Mouse (Mus musculus) midbrain, embryonic 16.5 days (tissue): ENCODE measurements at regions not wholly inside any gene's neighbourhood (a gene's known extent, or its start where the extent isn't known, plus 50 kb on each side); places are given as distances from the start of the nearest gene placed in this dataset.

ENCODE experiments used
- ATAC-seq: fragments of 200-750 bp; cut with Nextera tagmentation; 2 replicates; pipeline ENCODE4 v1.8.0; 2017; ENCODE audit warnings: moderate TSS enrichment
- H3K27ac ChIP-seq: fragments of 300-500 bp; sonication (generic); 2 replicates; pipeline ENCODE4 v1.5.1; 2014; ENCODE audit warnings: mild to moderate bottlenecking, low read length, mixed read lengths
- H3K27me3 ChIP-seq: fragments of 300-500 bp; sonication (generic); 2 replicates; pipeline ENCODE4 v1.6.1; 2014; ENCODE audit warnings: low read depth, low read length, mixed read lengths; ENCODE audit not compliant: control insufficient read depth, insufficient read depth
- H3K36me3 ChIP-seq: fragments of 300-500 bp; sonication (generic); 2 replicates; pipeline ENCODE4 v1.6.1; 2014; ENCODE audit warnings: mild to moderate bottlenecking, low read length, moderate library complexity, mixed read lengths; ENCODE audit not compliant: control insufficient read depth, insufficient read depth
- H3K4me1 ChIP-seq: fragments of 300-500 bp; sonication (generic); 2 replicates; pipeline ENCODE4 v1.6.1; 2014; ENCODE audit warnings: mild to moderate bottlenecking, low read length, mixed read lengths; ENCODE audit not compliant: control insufficient read depth, insufficient read depth
- H3K4me2 ChIP-seq: fragments of 300-500 bp; sonication (generic); 2 replicates; pipeline ENCODE4 v1.6.1; 2014; ENCODE audit warnings: mild to moderate bottlenecking, low read length, mixed read lengths
- H3K4me3 ChIP-seq: fragments of 300-500 bp; sonication (generic); 2 replicates; pipeline ENCODE4 v1.5.1; 2014; ENCODE audit warnings: low read depth, mild to moderate bottlenecking, low read length, moderate library complexity, mixed read lengths
- H3K9ac ChIP-seq: fragments of 300-500 bp; sonication (generic); 2 replicates; pipeline ENCODE4 v1.6.1; 2014; ENCODE audit warnings: low read depth, low read length, mixed read lengths
- H3K9me3 ChIP-seq: fragments of 300-500 bp; sonication (generic); replicated peaks from 2 replicates; pipeline ENCODE4 v1.6.1; 2014; ENCODE audit warnings: mild to moderate bottlenecking, low read length, mixed read lengths; ENCODE audit not compliant: control insufficient read depth, poor library complexity, severe bottlenecking
- WGBS: fragments of 180-500 bp; shearing (Covaris S2); extraction: QIAGEN DNeasy Blood & Tissue Kit; methylation state at CpG from one replicate; pipeline ENCODE4 v1.1.7; 2014; 5-methylcytosine and 5-hydroxymethylcytosine counted together

- no peak; the same call in 1 of the 2 replicates for ATAC-seq
- Histone ChIP-seq H3K36me3 (no peaks in the 10 kb centered on the region), H3K9ac (no peak overlapping the region), H3K27me3 (0 out of 2 replicates have a peak, but pooled peaks cover 5% of the 10 kb centered on the region), H3K4me2 (no peak overlapping the region), H3K9me3 (no peaks in the 10 kb centered on the region), H3K27ac (no peak overlapping the region), H3K4me1 (peaks cover 3% of the 10 kb centered on the region; the same call in 1 of the 2 replicates), H3K4me3 (no peak overlapping the region)
- 11% methylated on average over 8 of the region's 8 CpGs for WGBS
These were observed 359.8 kb downstream of the En1 start for GRCm38 (mm10) chr1:120961984-120962383.

GRCm38 (mm10) chr1:120963477-120964178 is 361.4 kb downstream of the En1 start:
- H3K4me3 ChIP-seq, result peak overlapping the region; percentile 22
- H3K4me1 ChIP-seq, result peaks cover 3% of the 10 kb centered on the region; the same call in 1 of the 2 replicates
- ATAC-seq, result peak; percentile 75
- H3K36me3 ChIP-seq, result no peaks in the 10 kb centered on the region
- 25% methylated on average over 14 of the region's 14 CpGs for WGBS
- no peaks in the 10 kb centered on the region for H3K9me3 ChIP-seq
- peak overlapping the region; percentile 50 for H3K4me2 ChIP-seq
- H3K9ac ChIP-seq, result peak overlapping the region; percentile 33; the same call in 1 of the 2 replicates
- no peak overlapping the region for H3K27ac ChIP-seq
- 0 out of 2 replicates have a peak, but pooled peaks cover 5% of the 10 kb centered on the region for H3K27me3 ChIP-seq

- Histone ChIP-seq H3K4me3 (peak overlapping the region; percentile 22), H3K9me3 (no peaks in the 10 kb centered on the region), H3K36me3 (no peaks in the 10 kb centered on the region), H3K4me1 (peaks cover 3% of the 10 kb centered on the region; the same call in 1 of the 2 replicates), H3K27me3 (peaks cover 5% of the 10 kb centered on the region; the same call in 1 of the 2 replicates), H3K4me2 (peak overlapping the region; percentile 50), H3K27ac (no peak overlapping the region), H3K9ac (peak overlapping the region; percentile 33; the same call in 1 of the 2 replicates)
- no peak for ATAC-seq
- 44% methylated on average over 17 of the region's 17 CpGs for WGBS
These were observed 361.9 kb downstream of the En1 start for GRCm38 (mm10) chr1:120964179-120964517.

GRCm38 (mm10) chr1:120966132-120966531 is 363.9 kb downstream of the En1 start:
- WGBS, result 81% methylated on average over 3 of the region's 3 CpGs
- H3K9me3 ChIP-seq, result no peaks in the 10 kb centered on the region
- ATAC-seq, result no peak
- H3K36me3 ChIP-seq, result no peaks in the 10 kb centered on the region
- no peak overlapping the region for H3K9ac ChIP-seq
- peaks cover 3% of the 10 kb centered on the region; the same call in 1 of the 2 replicates for H3K4me1 ChIP-seq
- no peak overlapping the region for H3K4me3 ChIP-seq
- H3K27me3 ChIP-seq, result peaks cover 4% of the 10 kb centered on the region; the same call in 1 of the 2 replicates
- H3K4me2 ChIP-seq, result no peak overlapping the region
- H3K27ac ChIP-seq, result no peak overlapping the region

- H3K9ac ChIP-seq, result no peak overlapping the region
- no peaks in the 10 kb centered on the region for H3K36me3 ChIP-seq
- H3K27ac ChIP-seq, result no peak overlapping the region
- no peaks in the 10 kb centered on the region for H3K9me3 ChIP-seq
- 82% methylated on average over 1 of the region's 1 CpGs for WGBS
- H3K4me1 ChIP-seq, result peaks cover 2% of the 10 kb centered on the region; the same call in 1 of the 2 replicates
- no peak overlapping the region for H3K4me2 ChIP-seq
- H3K4me3 ChIP-seq, result no peak overlapping the region
- ATAC-seq, result no peak
- H3K27me3 ChIP-seq, result no peaks in the 10 kb centered on the region
These were observed 357.7 kb downstream of the Insig2 start for GRCm38 (mm10) chr1:120974661-120975060.

GRCm38 (mm10) chr1:121004535-121004934 is 327.9 kb downstream of the Insig2 start:
- H3K27ac ChIP-seq, result no peak overlapping the region
- H3K36me3 ChIP-seq, result no peaks in the 10 kb centered on the region
- H3K4me1 ChIP-seq, result peaks cover 3% of the 10 kb centered on the region; the same call in 1 of the 2 replicates
- WGBS, result 91% methylated on average over 7 of the region's 7 CpGs
- no peak overlapping the region for H3K4me2 ChIP-seq
- 0 out of 2 replicates have a peak, but pooled peaks cover 6% of the 10 kb centered on the region for H3K9me3 ChIP-seq
- no peak overlapping the region for H3K9ac ChIP-seq
- H3K27me3 ChIP-seq, result no peaks in the 10 kb centered on the region
- H3K4me3 ChIP-seq, result no peak overlapping the region
- no peak for ATAC-seq

- H3K27me3 ChIP-seq, result no peaks in the 10 kb centered on the region
- no peak overlapping the region for H3K9ac ChIP-seq
- peaks cover 3% of the 10 kb centered on the region; the same call in 1 of the 2 replicates for H3K4me1 ChIP-seq
- 44% methylated on average over 3 of the region's 3 CpGs for WGBS
- no peaks in the 10 kb centered on the region for H3K36me3 ChIP-seq
- H3K4me2 ChIP-seq, result no peak overlapping the region
- H3K9me3 ChIP-seq, result 0 out of 2 replicates have a peak, but pooled peaks cover 6% of the 10 kb centered on the region
- no peak overlapping the region for H3K4me3 ChIP-seq
- no peak overlapping the region for H3K27ac ChIP-seq
- ATAC-seq, result no peak
These were observed 327.2 kb downstream of the Insig2 start for GRCm38 (mm10) chr1:121005198-121005597.

GRCm38 (mm10) chr1:121012126-121012525 is 320.3 kb downstream of the Insig2 start:
- H3K27ac ChIP-seq, result no peak overlapping the region

GRCm38 (mm10) chr1:121013839-121014503 is 318.4 kb downstream of the Insig2 start:
- H3K27ac ChIP-seq, result no peak overlapping the region
- no peak for ATAC-seq
- no peaks in the 10 kb centered on the region for H3K36me3 ChIP-seq
- H3K9ac ChIP-seq, result no peak overlapping the region
- H3K4me3 ChIP-seq, result no peak overlapping the region
- 0 out of 2 replicates have a peak, but pooled peaks cover 5% of the 10 kb centered on the region for H3K9me3 ChIP-seq
- no peak overlapping the region for H3K4me2 ChIP-seq
- H3K4me1 ChIP-seq, result no peaks in the 10 kb centered on the region
- WGBS, result 55% methylated on average over 12 of the region's 12 CpGs
- no peaks in the 10 kb centered on the region for H3K27me3 ChIP-seq

More at GRCm38 (mm10) chr1:121012126-121012525, 320.3 kb downstream of the Insig2 start:
- H3K4me1 ChIP-seq, result no peaks in the 10 kb centered on the region
- H3K36me3 ChIP-seq, result no peaks in the 10 kb centered on the region
- no peak overlapping the region for H3K4me2 ChIP-seq
- 0 out of 2 replicates have a peak, but pooled peaks cover 6% of the 10 kb centered on the region for H3K9me3 ChIP-seq
- ATAC-seq, result no peak
- no peak overlapping the region for H3K9ac ChIP-seq
- H3K4me3 ChIP-seq, result no peak overlapping the region
- no peaks in the 10 kb centered on the region for H3K27me3 ChIP-seq
